Mouse (Mus musculus): Measurements from ENCODE around the gene Ankrd44.

DNA sequence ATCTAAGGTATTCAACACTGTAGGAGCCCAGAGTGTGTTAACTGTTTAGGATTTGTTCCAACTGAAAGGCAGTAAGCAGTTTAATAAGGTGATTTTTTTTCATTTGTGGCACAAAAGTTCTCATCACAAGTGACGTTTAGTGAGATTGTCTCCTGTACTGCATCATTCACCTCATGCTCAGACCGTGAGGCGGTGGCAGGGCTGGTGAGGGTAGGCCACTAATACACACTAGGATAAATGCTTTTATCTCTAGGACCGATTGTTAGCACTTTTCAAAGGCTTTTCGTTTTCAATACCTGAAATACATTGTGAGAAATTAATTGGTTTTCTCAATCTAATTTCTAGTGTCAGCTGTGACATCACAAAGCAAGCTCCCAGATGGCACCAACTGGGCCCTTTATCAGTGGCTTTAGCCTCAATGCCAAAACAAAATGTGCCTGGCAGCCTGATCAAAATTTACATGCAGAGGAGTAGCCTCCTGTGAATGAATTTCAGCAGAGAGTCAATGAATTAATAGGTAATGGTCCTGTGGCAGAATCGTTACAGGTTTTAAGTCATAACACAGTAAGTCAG, 286.6 kb downstream of the Ankrd44 start:
- TF ChIP-seq POLR2A (IDR thresholded peaks at IDR 0.05; ENCODE audit: borderline replicate concordance, insufficient read depth, low read length) = no peak
- no peak for TF ChIP-seq CTCF (IDR thresholded peaks at IDR 0.05; ENCODE audit: borderline replicate concordance, insufficient read depth, low read depth, low read length)
